22 mouse cellular contexts compared by ENCODE assay signal in the genomic region with DNA sequence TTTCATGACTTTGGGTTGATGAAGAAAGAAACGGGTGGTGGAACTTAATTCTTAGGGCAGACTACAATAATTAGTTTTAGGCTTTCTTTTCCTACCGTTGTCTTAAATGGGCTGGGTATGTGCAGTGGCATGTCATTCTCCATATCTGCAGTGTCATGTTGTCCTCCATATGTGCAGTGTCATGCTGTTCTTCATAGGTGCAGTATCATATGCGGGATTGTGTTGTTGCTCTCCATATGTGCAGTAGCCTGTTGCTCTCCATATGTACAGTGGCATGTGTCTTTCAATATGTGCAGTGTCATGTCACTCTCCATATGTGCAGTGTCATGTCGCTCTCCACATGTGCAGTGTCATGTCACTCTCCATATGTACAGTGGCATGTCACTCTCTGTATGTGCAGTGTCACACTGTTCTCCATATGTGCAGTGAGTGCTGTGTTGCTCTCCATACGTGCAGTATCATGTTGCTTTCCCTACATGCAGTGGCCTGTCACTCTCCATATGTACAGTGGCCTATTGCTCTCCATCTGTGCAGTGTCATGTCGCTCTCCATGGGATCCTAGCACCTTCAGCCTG. TPM values are rescaled to one million over a fixed set of nuclear protein-coding genes. Genes with fewer than 3 reads are reported as not detected.
A peak's percentile ranks its signal among the peaks of the same experiment; 100 is the strongest.
DNase-seq lines count a peak whose midpoint lies in the region; ATAC-seq and TF ChIP-seq lines count a peak whose summit lies in the region.
"Had no signal": no experiment of that assay in that cellular context is flagged by ENCODE, and none has a peak within 500 bp of the region (broad histone marks: within the 10 kb centered on the region; RNA-seq: fewer than 3 reads in every experiment).

No protein-coding gene starts in this region.

- H3K4me3 ChIP-seq in heart, postnatal 0 days (ENCODE audit: low read depth, low read length), result no peak overlapping the region
- H3K4me3 ChIP-seq in heart, adult 2 months, result no peak overlapping the region
- no peak overlapping the region for H3K4me3 ChIP-seq in MEL (ENCODE audit: control insufficient read depth in 1 of 2, insufficient read depth in 1 of 2, low read depth in 2 of 2, low read length in 2 of 2)
- no peak overlapping the region for H3K4me3 ChIP-seq in liver, embryonic 16.5 days (ENCODE audit: low read depth, low read length)
- H3K4me3 ChIP-seq: heart, embryonic 13.5 days; kidney, embryonic 15.5 days; limb, embryonic 10.5 days; midbrain, embryonic 13.5 days had no signal

- H3K4me2 ChIP-seq in heart, postnatal 0 days (ENCODE audit: low read depth, low read length), result no peak overlapping the region
- H3K4me2 ChIP-seq in liver, embryonic 16.5 days (ENCODE audit: low read depth, low read length), result no peak overlapping the region
- H3K4me2 ChIP-seq: heart, embryonic 13.5 days; kidney, embryonic 15.5 days; midbrain, embryonic 13.5 days had no signal

- peak; percentile 10; the same call in 1 of the 2 replicates for ATAC-seq in heart, postnatal 0 days (ENCODE audit: insufficient read depth, low read depth)
- ATAC-seq in common myeloid progenitor, adult 5-6 weeks (replicated peaks; ENCODE audit: low read depth, poor library complexity, severe bottlenecking), result peak; percentile 26; the same call in 1 of the 2 replicates
- ATAC-seq in liver, embryonic 16.5 days (ENCODE audit: low read depth), result 0 out of 2 replicates have a peak, but pooled peaks have one; percentile 35
- ATAC-seq: intestine, postnatal 0 days; lung, postnatal 0 days; midbrain, embryonic 13.5 days had no signal

- H3K27ac ChIP-seq in heart, postnatal 0 days (ENCODE audit: low read depth), result no peak overlapping the region
- no peak overlapping the region for H3K27ac ChIP-seq in heart, adult 2 months
- no peak overlapping the region for H3K27ac ChIP-seq in MEL (ENCODE audit: control insufficient read depth, low read depth, low read length)
- H3K27ac ChIP-seq in liver, embryonic 16.5 days (ENCODE audit: low read length), result no peak overlapping the region
- H3K27ac ChIP-seq: heart, embryonic 13.5 days; kidney, embryonic 15.5 days; limb, embryonic 10.5 days; macrophage; midbrain, embryonic 13.5 days; stomach, postnatal 0 days had no signal

- no peaks in the 10 kb centered on the region for H3K4me1 ChIP-seq in heart, postnatal 0 days (ENCODE audit: control insufficient read depth, insufficient read depth)
- H3K4me1 ChIP-seq in heart, adult 2 months (ENCODE audit: control insufficient read depth, insufficient read depth, low read length), result no peaks in the 10 kb centered on the region
- H3K4me1 ChIP-seq in MEL (ENCODE audit: control insufficient read depth in 1 of 2, insufficient read depth in 2 of 2, low read length in 2 of 2), result peaks cover 5 to 9% of the 10 kb centered on the region in 2 experiments; a peak in 3 of 4 replicates
- H3K4me1 ChIP-seq in liver, embryonic 16.5 days (ENCODE audit: control insufficient read depth, low read depth, low read length), result no peaks in the 10 kb centered on the region; the same call in 1 of the 2 replicates
- H3K4me1 ChIP-seq: heart, embryonic 13.5 days; midbrain, embryonic 13.5 days had no signal

- no peak for TF ChIP-seq CTCF in heart, postnatal 0 days (IDR thresholded peaks at IDR 0.05; ENCODE audit: low read depth)
- TF ChIP-seq CTCF in heart, adult 2 months (IDR thresholded peaks at IDR 0.05), result no peak
- no peak for TF ChIP-seq CTCF in MEL (IDR thresholded peaks at IDR 0.05 in 2 of 3, conservative IDR thresholded peaks at IDR 0.05 in 1 of 3; ENCODE audit: control insufficient read depth in 1 of 3, insufficient read depth in 1 of 3, low read depth in 2 of 3, low read length in 3 of 3, poor library complexity in 1 of 3, severe bottlenecking in 1 of 3)

- 90% methylated on average over 6 of the region's 6 CpGs for WGBS in heart, postnatal 0 days
- WGBS in heart, adult 2 months, result 85% methylated on average over 6 of the region's 6 CpGs
- 67% methylated on average over 6 of the region's 6 CpGs for WGBS in liver, embryonic 16.5 days (ENCODE audit: insufficient replicate concordance)

- H3K27me3 ChIP-seq in heart, postnatal 0 days (ENCODE audit: control insufficient read depth, insufficient read depth, low read length), result no peaks in the 10 kb centered on the region
- no peaks in the 10 kb centered on the region for H3K27me3 ChIP-seq in heart, adult 2 months (ENCODE audit: control insufficient read depth, insufficient read depth, low read length)
- H3K27me3 ChIP-seq in MEL (ENCODE audit: control insufficient read depth in 1 of 2, insufficient read depth in 2 of 2, low read length in 2 of 2), result no peaks in the 10 kb centered on the region
- H3K27me3 ChIP-seq in liver, embryonic 16.5 days (ENCODE audit: control insufficient read depth, insufficient read depth, low read depth, low read length), result no peaks in the 10 kb centered on the region
- H3K27me3 ChIP-seq: heart, embryonic 13.5 days; kidney, embryonic 15.5 days; midbrain, embryonic 13.5 days had no signal

- no peaks in the 10 kb centered on the region for H3K9me3 ChIP-seq in heart, postnatal 0 days (replicated peaks; ENCODE audit: control insufficient read depth, low read length)
- no peaks in the 10 kb centered on the region for H3K9me3 ChIP-seq in MEL (replicated peaks; ENCODE audit: insufficient read depth, low read length)
- H3K9me3 ChIP-seq in liver, embryonic 16.5 days (replicated peaks; ENCODE audit: control insufficient read depth, low read length), result no peaks in the 10 kb centered on the region
- H3K9me3 ChIP-seq: heart, embryonic 13.5 days; kidney, embryonic 15.5 days; limb, embryonic 10.5 days; midbrain, embryonic 13.5 days had no signal

- H3K36me3 ChIP-seq in heart, postnatal 0 days (replicated peaks; ENCODE audit: control insufficient read depth, insufficient read depth, low read length), result peaks cover 76% of the 10 kb centered on the region
- H3K36me3 ChIP-seq in heart, adult 2 months (ENCODE audit: control insufficient read depth, insufficient read depth, low read length), result no peaks in the 10 kb centered on the region
- peaks cover 0 to 6% of the 10 kb centered on the region in 2 experiments; a peak in 2 of 4 replicates for H3K36me3 ChIP-seq in MEL (ENCODE audit: control insufficient read depth in 1 of 2, insufficient read depth in 2 of 2, low read length in 2 of 2)
- no peaks in the 10 kb centered on the region for H3K36me3 ChIP-seq in liver, embryonic 16.5 days (ENCODE audit: control insufficient read depth, insufficient read depth)
- H3K36me3 ChIP-seq: kidney, embryonic 15.5 days; limb, embryonic 10.5 days; midbrain, embryonic 13.5 days had no signal

- no peak overlapping the region for H3K9ac ChIP-seq in heart, postnatal 0 days (replicated peaks; ENCODE audit: low read depth, low read length)
- H3K9ac ChIP-seq in heart, adult 2 months (ENCODE audit: low read depth, low read length), result no peak overlapping the region
- H3K9ac ChIP-seq in MEL (ENCODE audit: control insufficient read depth, low read depth, low read length, poor library complexity, severe bottlenecking), result no peak overlapping the region
- H3K9ac ChIP-seq in liver, embryonic 16.5 days (ENCODE audit: low read depth, low read length), result no peak overlapping the region
- H3K9ac ChIP-seq: heart, embryonic 13.5 days; kidney, embryonic 15.5 days; midbrain, embryonic 13.5 days had no signal

- TF ChIP-seq RAD21 in MEL (IDR thresholded peaks at IDR 0.05; ENCODE audit: low read depth, low read length), result no peak

- no peak for TF ChIP-seq POLR2A in heart, adult 2 months (IDR thresholded peaks at IDR 0.05; ENCODE audit: insufficient read depth, low read depth, low read length)
- TF ChIP-seq POLR2A in MEL (IDR thresholded peaks at IDR 0.05; ENCODE audit: control insufficient read depth in 1 of 2, insufficient read depth in 1 of 2, low read depth in 1 of 2, low read length in 2 of 2, poor library complexity in 1 of 2), result no peak

- TF ChIP-seq EP300 in heart, postnatal 0 days (IDR thresholded peaks at IDR 0.05; ENCODE audit: low read depth), result no peak
- no peak for TF ChIP-seq EP300 in heart, adult 2 months (IDR thresholded peaks at IDR 0.05; ENCODE audit: insufficient read depth, low read depth, low read length)
- no peak for TF ChIP-seq EP300 in MEL (IDR thresholded peaks at IDR 0.05; ENCODE audit: low read depth in 1 of 2, low read length in 2 of 2)

- intact Hi-C loops in heart, adult 2 months (cut with DNase I), result no loop called here
- intact Hi-C loops in heart, postnatal 10 days (cut with DNase I), result no loop called here

- H3K79me2 ChIP-seq in heart, adult 2 months (replicated peaks; ENCODE audit: control insufficient read depth, insufficient read depth, low read length), result no peaks in the 10 kb centered on the region
- no peaks in the 10 kb centered on the region for H3K79me2 ChIP-seq in MEL (ENCODE audit: control insufficient read depth, insufficient read depth, low read length, poor library complexity)

- DNase-seq in heart, postnatal 0 days (ENCODE audit: low spot score), result no peak
- no peak for DNase-seq in heart, adult 2 months
- no peak for DNase-seq in MEL (ENCODE audit: low read depth, low spot score)
- no peak for DNase-seq in cerebellum, postnatal 14 days
- no peak for DNase-seq in heart, postnatal 10 days
- DNase-seq: adrenal gland, postnatal 10 days; cerebellum, adult 18-20 months; cerebellum, postnatal 36 days; heart, postnatal 4 days; kidney, postnatal 4 days; thymus, adult 2 months; thymus, postnatal 4 days had no signal

RNA-seq across cellular contexts. Expression of gene Myl12a, which starts 50.5 kb away (rescaled TPM):
- 429 and 487 TPM in 2 replicates for total RNA-seq in heart, postnatal 0 days (2014; rRNA removed; ENCODE audit: low replicate concordance)
- 773 and 817 TPM in 2 replicates for polyA plus RNA-seq in heart, postnatal 0 days (2015; fragmentation: Nextera tagmentation; extraction: Ambion mirVana)
- total RNA-seq in heart, adult 2 months (2021), result 1,000 to 10,000 TPM in 1 of 2 experiments, 100 to 1,000 TPM in 1; 822 to 1,002 TPM
- 617 and 695 TPM in 2 replicates for polyA plus RNA-seq in heart, adult 2 months (2012; rRNA removed)
- total RNA-seq in MEL (2012; rRNA removed), result 112 and 113 TPM in 2 replicates
- polyA plus RNA-seq in MEL (2012; ENCODE audit: insufficient read depth in 1 of 2, insufficient read length in 2 of 2, low read depth in 1 of 2, low replicate concordance in 2 of 2, missing spikeins in 1 of 2), result 100 to 1,000 TPM in 1 of 2 experiments, not detected in 1; 130 TPM
- total RNA-seq in common myeloid progenitor, adult 5-6 weeks (2017), result 111 and 131 TPM in 2 replicates
- 171 and 182 TPM in 2 replicates for polyA plus RNA-seq in liver, embryonic 16.5 days (2015; fragmentation: Nextera tagmentation; extraction: Ambion mirVana)
- 100 to 1,000 TPM; 846 to 935 TPM for total RNA-seq in heart, postnatal 10 days (2021)

RNA-seq across cellular contexts. Expression of gene Myom1, which starts 50.8 kb away (rescaled TPM):
- 392 and 459 TPM in 2 replicates for total RNA-seq in heart, postnatal 0 days (2014; rRNA removed; ENCODE audit: low replicate concordance)
- 214 and 238 TPM in 2 replicates for polyA plus RNA-seq in heart, postnatal 0 days (2015; fragmentation: Nextera tagmentation; extraction: Ambion mirVana)
- 1,000 to 10,000 TPM in 1 of 2 experiments, 100 to 1,000 TPM in 1; 865 to 1,030 TPM for total RNA-seq in heart, adult 2 months (2021)
- 222 and 381 TPM in 2 replicates for polyA plus RNA-seq in heart, adult 2 months (2012; rRNA removed)
- 0.65 and 0.69 TPM in 2 replicates for total RNA-seq in MEL (2012; rRNA removed)
- polyA plus RNA-seq in MEL (2012; ENCODE audit: insufficient read depth in 1 of 2, insufficient read length in 2 of 2, low read depth in 1 of 2, low replicate concordance in 2 of 2, missing spikeins in 1 of 2), result under 1 TPM in 1 of 2 experiments, not detected in 1; 0.79 TPM
- 6.3 and 14.1 TPM in 2 replicates for total RNA-seq in common myeloid progenitor, adult 5-6 weeks (2017)
- polyA plus RNA-seq in liver, embryonic 16.5 days (2015; fragmentation: Nextera tagmentation; extraction: Ambion mirVana), result 2.1 and 3.3 TPM in 2 replicates
- 1,000 to 10,000 TPM; 1,058 to 1,064 TPM for total RNA-seq in heart, postnatal 10 days (2021)

Comparison
In these comparisons a context has a peak if more than half of its experiments do, and no peak if none do; other contexts are left out.
1. RNA of gene Myom1, which starts 50.8 kb away (total RNA-seq): 1,058 to 1,064 TPM in heart, postnatal 10 days, 865 to 1,030 TPM in heart, adult 2 months and 392 to 459 TPM in heart, postnatal 0 days; 6.3 to 14.1 TPM in common myeloid progenitor, adult 5-6 weeks and 0.65 to 0.69 TPM in MEL; every median in the first group is over 10 times any median in the second.
2. Peak in every context shown above with its lines, with median percentiles within 50 percentile points of each other: ATAC-seq.